Mouse (Mus musculus): ENCODE results near the gene Spata21.

DNA sequence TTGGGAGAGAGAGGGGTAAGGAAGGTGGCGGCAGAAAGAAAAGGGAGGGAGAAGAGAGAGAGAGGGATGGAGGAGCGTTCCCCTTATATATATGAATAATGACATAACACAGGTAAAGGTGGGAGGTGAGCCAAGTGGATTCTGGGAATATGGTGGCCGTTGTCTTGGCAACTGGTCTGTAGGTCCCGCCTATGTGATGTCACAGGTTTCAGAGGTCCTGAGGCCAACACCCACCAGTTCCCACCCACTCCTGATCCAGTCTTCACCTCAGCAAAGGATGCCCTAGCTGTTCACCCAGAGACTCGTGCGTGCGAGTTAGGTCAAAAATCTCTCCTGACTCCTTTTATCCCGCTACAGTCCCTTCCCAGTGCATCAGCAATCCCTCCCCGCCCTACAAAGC, 13.2 kb downstream of the Spata21 start:
- TF ChIP-seq CEBPB (IDR thresholded peaks at IDR 0.05; ENCODE audit: low read depth), result no peak
- TF ChIP-seq CTCF (IDR thresholded peaks at IDR 0.05; ENCODE audit: control insufficient read depth, insufficient read depth, insufficient read length), result no peak
- no peak for TF ChIP-seq USF1 (IDR thresholded peaks at IDR 0.05; ENCODE audit: low read depth)
- TF ChIP-seq MYOD1 (IDR thresholded peaks at IDR 0.05; ENCODE audit: control insufficient read depth, insufficient read length, low read depth), result no peak
- no peak for TF ChIP-seq MAX (IDR thresholded peaks at IDR 0.05)
- TF ChIP-seq MYOG (IDR thresholded peaks at IDR 0.05; ENCODE audit: control insufficient read depth, extremely low read depth, insufficient read length), result no peak

Measured in C2C12 (cell line).